Mouse (Mus musculus) lung, embryonic 16.5 days (tissue): Measurements from ENCODE around the gene Foxn3. TPM values are rescaled to one million over a fixed set of nuclear protein-coding genes. Genes with fewer than 3 reads are reported as not detected.

Experiments used
- ATAC-seq: fragments of 200-750 bp; cut with Nextera tagmentation; 2 replicates; pipeline ENCODE4 v1.8.0; 2017; ENCODE audit warnings: low read depth, mild to moderate bottlenecking, moderate library complexity
- H3K27ac ChIP-seq: fragments of 300-500 bp; sonication (generic); 2 replicates; pipeline ENCODE4 v1.5.1; 2014; ENCODE audit warnings: mild to moderate bottlenecking, control low read depth, low read length
- H3K27me3 ChIP-seq: fragments of 300-500 bp; sonication (generic); 2 replicates; pipeline ENCODE4 v1.6.1; 2014; ENCODE audit warnings: low read depth, low read length, mixed read lengths; ENCODE audit not compliant: control insufficient read depth, insufficient read depth
- H3K36me3 ChIP-seq: fragments of 300-500 bp; sonication (generic); 2 replicates; pipeline ENCODE4 v1.6.1; 2014; ENCODE audit warnings: low read length; ENCODE audit not compliant: control insufficient read depth, insufficient read depth
- H3K4me1 ChIP-seq: fragments of 300-500 bp; sonication (generic); replicated peaks from 2 replicates; pipeline ENCODE4 v1.6.1; 2014; ENCODE audit warnings: low read length, mixed read lengths; ENCODE audit not compliant: control insufficient read depth, insufficient read depth
- H3K4me2 ChIP-seq: fragments of 300-500 bp; sonication (generic); 2 replicates; pipeline ENCODE4 v1.6.1; 2014; ENCODE audit warnings: low read depth, low read length, control low read depth
- H3K4me3 ChIP-seq: fragments of 300-500 bp; sonication (generic); 2 replicates; pipeline ENCODE4 v1.5.1; 2014; ENCODE audit warnings: mild to moderate bottlenecking, low read length, control low read depth
- H3K9ac ChIP-seq: fragments of 300-500 bp; sonication (generic); 2 replicates; pipeline ENCODE4 v1.6.1; 2014; ENCODE audit warnings: low read length, control low read depth
- H3K9me3 ChIP-seq: fragments of 300-500 bp; sonication (generic); 2 replicates; pipeline ENCODE4 v1.6.1; 2016; ENCODE audit warnings: low read length; ENCODE audit not compliant: control insufficient read depth
- WGBS: fragments of 180-500 bp; shearing (Covaris S2); extraction: QIAGEN DNeasy Blood & Tissue Kit; methylation state at CpG from one replicate; pipeline ENCODE4 v1.1.7; 2014; 5-methylcytosine and 5-hydroxymethylcytosine counted together
- polyA plus RNA-seq: library from polyadenylated mRNA; unstranded; fragments of >200 nt; fragmentation: Nextera tagmentation; extraction: Ambion mirVana; gene quantifications from 2 replicates; pipeline ENCODE4 v1.2.1, GENCODE M21; 2015

The Foxn3 gene
- polyA plus RNA-seq, 1 experiment from 2014 or later = 60.8 TPM

- ATAC-seq = no peak
- peaks cover 12% of the 10 kb centered on the region; the same call in 1 of the 2 replicates for H3K4me1 ChIP-seq
- H3K9ac ChIP-seq = no peak overlapping the region
- no peak overlapping the region for H3K27ac ChIP-seq
- H3K27me3 ChIP-seq = no peaks in the 10 kb centered on the region
- no peak overlapping the region for H3K4me2 ChIP-seq
- WGBS = 70% methylated on average over 6 of the region's 6 CpGs
- H3K4me3 ChIP-seq = no peak overlapping the region
- H3K9me3 ChIP-seq = no peaks in the 10 kb centered on the region
- H3K36me3 ChIP-seq = no peaks in the 10 kb centered on the region
These were observed 265.1 kb downstream of the Foxn3 start for GRCm38 (mm10) chr12:99298242-99298641.

GRCm38 (mm10) chr12:99297792-99298191 lies 265.6 kb downstream of the Foxn3 start:
- Histone ChIP-seq H3K27ac (no peak overlapping the region), H3K27me3 (no peaks in the 10 kb centered on the region), H3K9me3 (no peaks in the 10 kb centered on the region), H3K4me2 (no peak overlapping the region), H3K36me3 (no peaks in the 10 kb centered on the region), H3K4me3 (no peak overlapping the region), H3K9ac (no peak overlapping the region), H3K4me1 (peaks cover 16% of the 10 kb centered on the region)
- ATAC-seq = no peak
- 70% methylated on average over 2 of the region's 2 CpGs for WGBS

- no peak overlapping the region for H3K4me2 ChIP-seq
- H3K9ac ChIP-seq = no peak overlapping the region
- H3K4me1 ChIP-seq = peaks cover 15% of the 10 kb centered on the region
- no peak overlapping the region for H3K27ac ChIP-seq
- ATAC-seq = no peak
- H3K4me3 ChIP-seq = no peak overlapping the region
- H3K36me3 ChIP-seq = peaks cover 2% of the 10 kb centered on the region; the same call in 1 of the 2 replicates
- no peaks in the 10 kb centered on the region for H3K27me3 ChIP-seq
- H3K9me3 ChIP-seq = no peaks in the 10 kb centered on the region
- 63% methylated on average over 7 of the region's 7 CpGs for WGBS
These were observed 269.9 kb downstream of the Foxn3 start for GRCm38 (mm10) chr12:99293532-99293931.

DNA sequence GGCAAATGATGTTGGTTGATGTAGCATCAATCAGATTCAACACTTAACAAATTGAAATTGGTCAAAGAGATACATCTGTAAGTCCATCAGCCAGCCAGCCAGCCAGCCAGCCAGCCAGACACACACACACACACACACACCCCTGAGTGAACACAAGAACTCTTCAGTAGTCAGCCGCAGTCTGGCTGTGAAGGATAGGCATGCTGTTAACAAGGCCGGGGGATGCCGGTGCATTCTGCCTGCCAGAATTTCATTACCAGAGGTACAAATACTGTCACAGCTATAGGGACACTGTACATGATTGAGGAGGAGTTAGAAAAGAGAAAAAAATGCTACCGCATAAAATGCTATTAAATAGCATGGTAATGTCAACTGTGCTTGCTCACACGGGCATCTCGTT lies 271.2 kb downstream of the Foxn3 start:
- ATAC-seq = no peak
- Histone ChIP-seq H3K4me1 (peaks cover 15% of the 10 kb centered on the region), H3K9me3 (no peaks in the 10 kb centered on the region), H3K4me3 (no peak overlapping the region), H3K36me3 (peaks cover 2% of the 10 kb centered on the region; the same call in 1 of the 2 replicates), H3K27ac (no peak overlapping the region), H3K27me3 (no peaks in the 10 kb centered on the region), H3K4me2 (no peak overlapping the region), H3K9ac (no peak overlapping the region)
- WGBS = 57% methylated on average over 6 of the region's 6 CpGs

GRCm38 (mm10) chr12:99287081-99287480 lies 276.3 kb downstream of the Foxn3 start:
- H3K36me3 ChIP-seq = peaks cover 2% of the 10 kb centered on the region; the same call in 1 of the 2 replicates
- no peak overlapping the region for H3K27ac ChIP-seq
- H3K4me2 ChIP-seq = no peak overlapping the region
- WGBS = 66% methylated on average over 5 of the region's 5 CpGs
- H3K27me3 ChIP-seq = no peaks in the 10 kb centered on the region
- no peak for ATAC-seq
- peaks cover 9% of the 10 kb centered on the region for H3K4me1 ChIP-seq
- no peak overlapping the region for H3K4me3 ChIP-seq
- H3K9ac ChIP-seq = no peak overlapping the region
- no peaks in the 10 kb centered on the region for H3K9me3 ChIP-seq

GRCm38 (mm10) chr12:99286662-99287061 lies 276.7 kb downstream of the Foxn3 start:
- Histone ChIP-seq H3K36me3 (peaks cover 2% of the 10 kb centered on the region; the same call in 1 of the 2 replicates), H3K27ac (no peak overlapping the region), H3K27me3 (no peaks in the 10 kb centered on the region), H3K4me1 (peaks cover 9% of the 10 kb centered on the region), H3K9ac (no peak overlapping the region), H3K9me3 (no peaks in the 10 kb centered on the region), H3K4me2 (no peak overlapping the region), H3K4me3 (no peak overlapping the region)
- ATAC-seq = no peak
- WGBS = 87% methylated on average over 6 of the region's 6 CpGs

GRCm38 (mm10) chr12:99285656-99286055 lies 277.7 kb downstream of the Foxn3 start:
- Histone ChIP-seq H3K27me3 (no peaks in the 10 kb centered on the region), H3K9me3 (no peaks in the 10 kb centered on the region), H3K4me3 (no peak overlapping the region), H3K27ac (no peak overlapping the region), H3K4me2 (no peak overlapping the region), H3K4me1 (peaks cover 9% of the 10 kb centered on the region), H3K9ac (no peak overlapping the region), H3K36me3 (peaks cover 2% of the 10 kb centered on the region; the same call in 1 of the 2 replicates)
- 78% methylated on average over 8 of the region's 8 CpGs for whole genome bisulfite sequencing
- no peak for ATAC-seq

- WGBS = 48% methylated on average over 9 of the region's 9 CpGs
- Histone ChIP-seq H3K4me1 (peaks cover 12% of the 10 kb centered on the region), H3K9me3 (no peaks in the 10 kb centered on the region), H3K36me3 (peaks cover under 1% of the 10 kb centered on the region; the same call in 1 of the 2 replicates), H3K4me3 (no peak overlapping the region), H3K9ac (no peak overlapping the region), H3K27ac (no peak overlapping the region), H3K27me3 (no peaks in the 10 kb centered on the region), H3K4me2 (no peak overlapping the region)
- peak; percentile 38; the same call in 1 of the 2 replicates for ATAC-seq
These were observed 278.2 kb downstream of the Foxn3 start for GRCm38 (mm10) chr12:99285199-99285598.

- no peak overlapping the region for H3K4me2 ChIP-seq
- H3K4me3 ChIP-seq = no peak overlapping the region
- 52% methylated on average over 8 of the region's 8 CpGs for WGBS
- no peaks in the 10 kb centered on the region for H3K9me3 ChIP-seq
- H3K27ac ChIP-seq = peak overlapping the region; percentile 56
- no peak overlapping the region for H3K9ac ChIP-seq
- ATAC-seq = peak; percentile 34
- peaks cover 12% of the 10 kb centered on the region for H3K4me1 ChIP-seq
- no peaks in the 10 kb centered on the region for H3K27me3 ChIP-seq
- H3K36me3 ChIP-seq = no peaks in the 10 kb centered on the region
These were observed 278.8 kb downstream of the Foxn3 start for GRCm38 (mm10) chr12:99284419-99285069.
